Mouse (Mus musculus) CH12.LX (cell line): ENCODE measurements at regions not wholly inside any gene's neighbourhood (a gene's known extent, or its start where the extent isn't known, plus 50 kb on each side); places are given as distances from the start of the nearest gene placed in this dataset.

Source experiments
- DNase-seq: peaks from one replicate; pipeline ENCODE4 v3.0.0-alpha.2; 2013; ENCODE audit errors: extremely low read depth
- H3K27ac ChIP-seq: 2 replicates; pipeline ENCODE4 v1.5.1; 2012; ENCODE audit warnings: low read depth, mild to moderate bottlenecking, control low read depth, moderate library complexity; ENCODE audit not compliant: insufficient read depth
- H3K27me3 ChIP-seq: replicated peaks from 2 replicates; pipeline ENCODE3; 2012; ENCODE audit warnings: inconsistent platforms
- H3K36me3 ChIP-seq, 2 experiments: replicated peaks in 1 of 2; 2 replicates each; pipeline versions ENCODE3 to v1.6.1; 2012; ENCODE audit warnings: inconsistent platforms in 1 of 2, low read length in 1 of 2, mild to moderate bottlenecking in 1 of 2, mixed read lengths in 1 of 2, moderate library complexity in 1 of 2; ENCODE audit not compliant: control insufficient read depth in 1 of 2, insufficient read depth in 1 of 2
- H3K4me1 ChIP-seq, 2 experiments: 2 replicates each; pipeline ENCODE4 v1.6.1; 2012; ENCODE audit warnings: inconsistent platforms in 1 of 2, moderate library complexity in 1 of 2; ENCODE audit not compliant: insufficient read depth in 2 of 2, control insufficient read depth in 1 of 2
- H3K4me2 ChIP-seq: 2 replicates; pipeline ENCODE4 v1.6.1; 2012; ENCODE audit warnings: low read depth, mild to moderate bottlenecking, control low read depth; ENCODE audit not compliant: poor library complexity, insufficient read depth, severe bottlenecking
- H3K4me3 ChIP-seq, 3 experiments: fragments of 150-350 bp in 1 of 3; sonication (generic) in 1 of 3; replicated peaks in 1 of 3; 2 replicates each; pipeline versions ENCODE3 to v1.5.1; 2011 to 2012; ENCODE audit warnings: low read depth in 2 of 3, low read length in 2 of 3, mild to moderate bottlenecking in 2 of 3, moderate library complexity in 2 of 3, control low read depth in 1 of 3, improper control_type of control experiment in 1 of 3, inconsistent platforms in 1 of 3, mixed read lengths in 1 of 3; ENCODE audit not compliant: poor library complexity in 1 of 3
- H3K79me2 ChIP-seq: replicated peaks from 2 replicates; pipeline ENCODE4 v1.6.1; 2012; ENCODE audit warnings: mild to moderate bottlenecking, moderate library complexity; ENCODE audit not compliant: control insufficient read depth, poor library complexity, insufficient read depth, severe bottlenecking; ENCODE audit errors: extremely low read depth
- H3K9ac ChIP-seq: 2 replicates; pipeline ENCODE4 v1.6.1; 2012; ENCODE audit warnings: low read depth, mild to moderate bottlenecking, control low read depth, moderate library complexity; ENCODE audit not compliant: insufficient read depth
- H3K9me3 ChIP-seq: replicated peaks from 2 replicates; pipeline ENCODE3; 2012; ENCODE audit warnings: low read length, inconsistent platforms, mixed read lengths
- BHLHE40 ChIP-seq: IDR thresholded peaks from 2 replicates; pipeline ENCODE4 v1.6.1; 2011; ENCODE audit warnings: mild to moderate bottlenecking, low read depth, low read length, improper control_type of control experiment
- CHD1 ChIP-seq: IDR thresholded peaks from 2 replicates; pipeline ENCODE4 v1.6.1; 2012; ENCODE audit warnings: low read depth, low read length, improper control_type of control experiment, inconsistent platforms
- ETS1 ChIP-seq: conservative IDR thresholded peaks from 2 replicates; pipeline ENCODE4 v1.6.1; 2012; ENCODE audit warnings: low read depth, mild to moderate bottlenecking, inconsistent platforms, low read length, improper control_type of control experiment, moderate library complexity
- HCFC1 ChIP-seq: IDR thresholded peaks from 2 replicates; pipeline ENCODE4 v1.6.1; 2012; ENCODE audit warnings: low read depth, mild to moderate bottlenecking, inconsistent platforms, low read length, improper control_type of control experiment
- JUN ChIP-seq: IDR thresholded peaks from 2 replicates; pipeline ENCODE4 v1.6.1; 2011; ENCODE audit warnings: low read depth, mild to moderate bottlenecking, low read length, improper control_type of control experiment, moderate library complexity; ENCODE audit not compliant: insufficient read depth
- MXI1 ChIP-seq: IDR thresholded peaks from 2 replicates; pipeline ENCODE4 v1.6.1; 2011; ENCODE audit warnings: mild to moderate bottlenecking, low read depth, low read length, improper control_type of control experiment
- POLR2A ChIP-seq: IDR thresholded peaks from 2 replicates; pipeline ENCODE4 v1.6.1; 2011; ENCODE audit warnings: low read depth, mild to moderate bottlenecking, improper control_type of control experiment, low read length
- POLR2AphosphoS2 ChIP-seq: IDR thresholded peaks from 2 replicates; pipeline ENCODE4 v1.6.1; 2011; ENCODE audit warnings: low read depth, low read length, improper control_type of control experiment
- RAD21 ChIP-seq: IDR thresholded peaks from 2 replicates; pipeline ENCODE4 v1.6.1; 2011; ENCODE audit warnings: low read depth, mild to moderate bottlenecking, low read length, improper control_type of control experiment, moderate library complexity
- SIN3A ChIP-seq: IDR thresholded peaks from 2 replicates; pipeline ENCODE4 v1.6.1; 2012; ENCODE audit warnings: low read length, improper control_type of control experiment, inconsistent platforms
- TBP ChIP-seq: conservative IDR thresholded peaks from 2 replicates; pipeline ENCODE4 v1.6.1; 2011; ENCODE audit warnings: low read depth, low read length, improper control_type of control experiment
- TCF12 ChIP-seq: IDR thresholded peaks from 2 replicates; pipeline ENCODE4 v1.6.1; 2014; ENCODE audit warnings: low read depth, mild to moderate bottlenecking, inconsistent platforms, low read length, improper control_type of control experiment
- UBTF ChIP-seq: IDR thresholded peaks from 2 replicates; pipeline ENCODE4 v1.6.1; 2012; ENCODE audit warnings: low read depth, mild to moderate bottlenecking, inconsistent platforms, low read length, improper control_type of control experiment, moderate library complexity
- USF1 ChIP-seq: IDR thresholded peaks from 2 replicates; pipeline ENCODE4 v1.6.1; 2014; ENCODE audit warnings: low read depth, mild to moderate bottlenecking, inconsistent platforms, low read length, improper control_type of control experiment
- ZC3H11A ChIP-seq: IDR thresholded peaks from 2 replicates; pipeline ENCODE4 v1.6.1; 2012; ENCODE audit warnings: low read depth, mild to moderate bottlenecking, inconsistent platforms, low read length, improper control_type of control experiment
- ZKSCAN1 ChIP-seq: IDR thresholded peaks from 2 replicates; pipeline ENCODE4 v1.6.1; 2012; ENCODE audit warnings: low read depth, inconsistent platforms, low read length, improper control_type of control experiment, borderline replicate concordance
- ZNF384 ChIP-seq: IDR thresholded peaks from 2 replicates; pipeline ENCODE4 v1.6.1; 2012; ENCODE audit warnings: low read depth, low read length, improper control_type of control experiment, inconsistent platforms
- dilution Hi-C: fragments of 300-500 bp; cut with MboI; formaldehyde crosslinking; loops from 2 replicates; pipeline ENCODE4 v1.14.3; 2020; ENCODE audit warnings: low sequenced_read_pairs; ENCODE audit not compliant: extremely low pct_unique_long_range_greater_than_20kb, extremely low pct_ligation_motif_present
- in situ Hi-C: fragments of 300-500 bp; cut with MboI; formaldehyde crosslinking; loops from 3 replicates; pipeline ENCODE4 v1.14.3; 2019; ENCODE audit warnings: low sequenced_read_pairs, low pct_ligation_motif_present, low pct_unique_long_range_greater_than_20kb, mixed read lengths

- no peak overlapping the region for H3K9ac ChIP-seq
- H3K9me3 ChIP-seq = no peaks in the 10 kb centered on the region
- H3K4me3 ChIP-seq = no peak overlapping the region
- no peak overlapping the region for H3K4me2 ChIP-seq
- no peaks in the 10 kb centered on the region for H3K36me3 ChIP-seq
- in situ Hi-C loops = loop anchor here (25.0 kb wide), 1 partner anchor 269 kb away; no protein-coding TSS in a partner anchor
- dilution Hi-C loops = no loop called here
- no peaks in the 10 kb centered on the region for H3K79me2 ChIP-seq
- DNase-seq = no peak
- H3K4me1 ChIP-seq = peaks cover 0 to 3% of the 10 kb centered on the region in 2 experiments; a peak in 1 of 4 replicates
- TF ChIP-seq USF1 = no peak
- no peak for TF ChIP-seq ZKSCAN1
- TF ChIP-seq RAD21 = no peak
- TF ChIP-seq POLR2AphosphoS2 = no peak
- TF ChIP-seq ZC3H11A = no peak
- TF ChIP-seq SIN3A = no peak
- no peak for TF ChIP-seq UBTF
- no peak for TF ChIP-seq TBP
- TF ChIP-seq JUN = no peak
- no peak for TF ChIP-seq HCFC1
- no peak for TF ChIP-seq ETS1
- TF ChIP-seq CHD1 = no peak
- TF ChIP-seq MXI1 = no peak
- no peak for TF ChIP-seq BHLHE40
- TF ChIP-seq POLR2A = no peak
- no peak overlapping the region for H3K27ac ChIP-seq
- no peaks in the 10 kb centered on the region for H3K27me3 ChIP-seq
Observed at GRCm38 (mm10) chr8:35156272-35156671, 609.3 kb upstream of the Gm19410 start.

- H3K4me2 ChIP-seq = no peak overlapping the region
- H3K9me3 ChIP-seq = no peaks in the 10 kb centered on the region
- TF ChIP-seq TCF12 (no peak), RAD21 (no peak), ZC3H11A (no peak), ZKSCAN1 (no peak), ZNF384 (no peak), POLR2AphosphoS2 (no peak), UBTF (no peak)
- peaks cover 0 to 3% of the 10 kb centered on the region in 2 experiments; a peak in 1 of 4 replicates for H3K4me1 ChIP-seq
- no peak overlapping the region for H3K4me3 ChIP-seq
- H3K36me3 ChIP-seq = no peaks in the 10 kb centered on the region
- no peak for DNase-seq
- in situ Hi-C loops = loop anchor here (25.0 kb wide), 1 partner anchor 270 kb away; no protein-coding TSS in a partner anchor
- H3K27ac ChIP-seq = no peak overlapping the region
- no peak overlapping the region for H3K9ac ChIP-seq
- dilution Hi-C loops = no loop called here
- H3K27me3 ChIP-seq = no peaks in the 10 kb centered on the region
- H3K79me2 ChIP-seq = no peaks in the 10 kb centered on the region
Observed at GRCm38 (mm10) chr8:35157711-35158110, 607.9 kb upstream of the Gm19410 start.
